Mouse (Mus musculus) cerebellum, postnatal 25 days (tissue): ENCODE data around the gene Olfr584.
A peak's percentile ranks its signal among the peaks of the same experiment; 100 is the strongest.

Experiments used
- DNase-seq, 2 experiments: peaks; one replicate each; pipeline ENCODE4 v3.0.0; 2021; ENCODE audit warnings: mixed read lengths in 2 of 2

The Olfr584 gene

GRCm38 (mm10) chr7:103081585-103081984 lies at the start of gene Olfr584:
Gene Olfr584, plus strand, starts transcription at chr7:103081885.
- DNase-seq = no peak

GRCm38 (mm10) chr7:103037724-103038123 lies 44.0 kb upstream of the Olfr584 start, which contains the start of gene Olfr582:
Gene Olfr582, plus strand, starts transcription at chr7:103038024.
- DNase-seq = no peak

GRCm38 (mm10) chr7:103051000-103051399 lies 30.7 kb upstream of the Olfr584 start, which contains the start of gene Olfr583:
Gene Olfr583, plus strand, starts transcription at chr7:103051300.
- no peak for DNase-seq

GRCm38 (mm10) chr7:103097420-103097819 lies 15.7 kb downstream of the Olfr584 start, which contains the start of gene Olfr585:
Gene Olfr585, plus strand, starts transcription at chr7:103097720.
- DNase-seq = no peak

GRCm38 (mm10) chr7:103119406-103119805 lies 37.7 kb downstream of the Olfr584 start:
- DNase-seq = peak in 1 of 2 experiments; percentile 2

GRCm38 (mm10) chr7:103125538-103125937 lies 43.9 kb downstream of the Olfr584 start, which contains the start of gene Olfr586:
Gene Olfr586, minus strand, starts transcription at chr7:103125638.
- no peak for DNase-seq
